Mouse (Mus musculus) heart, adult 11 months (tissue): ENCODE results near the gene Cttn.

Experiments
- DNase-seq: peaks from one replicate; pipeline ENCODE4 v3.0.0; 2022

Cttn gene

GRCm38 (mm10) chr7:144387537-144387936, 83.3 kb downstream of the Cttn start:
- no peak for DNase-seq
